Mouse (Mus musculus) c-Kit-positive CD71-negative TER-119-negative erythroid progenitor cells, embryonic 14.5 days (primary cell): ENCODE measurements around the gene Ets1.

Experiments used
- DNase-seq: peaks from one replicate; pipeline ENCODE4 v3.0.0-alpha.2; 2013; ENCODE audit warnings: low read depth

Ets1 gene

DNA sequence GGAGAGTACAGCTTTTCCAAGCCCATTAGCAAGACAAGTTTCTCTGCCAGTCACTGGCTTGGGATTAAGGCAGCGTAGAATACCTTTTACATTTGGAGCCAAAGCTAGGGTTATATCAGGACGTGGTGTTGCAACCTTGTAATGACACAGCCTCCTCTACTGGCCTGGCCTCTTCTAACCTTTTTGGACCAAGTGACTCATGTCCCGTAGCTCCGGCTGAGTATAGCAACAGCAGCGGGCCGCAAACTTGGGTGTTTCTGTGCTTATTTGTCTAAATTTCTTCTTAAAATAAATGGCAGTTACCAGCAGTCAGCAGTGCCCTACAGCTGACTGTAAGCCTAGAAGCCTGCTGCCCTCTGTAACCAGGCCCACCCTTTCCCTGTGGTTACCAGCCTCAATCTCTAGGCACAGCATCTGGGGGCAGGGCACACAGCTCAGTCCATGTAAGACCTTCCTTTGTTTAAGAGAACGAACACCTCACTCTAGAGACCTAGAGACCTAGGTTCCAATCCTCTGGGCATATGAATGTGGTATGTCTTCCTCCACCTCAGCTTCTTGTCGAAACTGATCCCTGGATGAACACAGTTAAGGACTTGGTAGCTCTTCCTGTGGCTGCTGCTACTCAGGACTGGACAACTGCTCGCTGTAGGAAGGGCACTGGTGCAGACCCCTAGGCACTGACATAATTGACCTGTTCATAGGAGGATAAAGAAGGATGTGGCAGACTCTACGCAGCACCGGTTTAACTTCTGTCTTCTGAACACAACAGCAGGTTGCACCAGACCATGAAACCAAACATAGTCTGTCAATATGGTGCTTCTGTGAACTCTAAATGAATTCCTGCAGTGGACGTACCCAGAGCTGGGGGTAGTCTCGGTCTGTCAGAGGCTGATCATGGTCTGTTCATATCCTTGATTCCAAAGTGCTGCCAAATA is 94.9 kb downstream of the Ets1 start:
- no peak for DNase-seq

- no peak for DNase-seq
These were observed 95.8 kb downstream of the Ets1 start for GRCm38 (mm10) chr9:32731787-32732186.

DNA sequence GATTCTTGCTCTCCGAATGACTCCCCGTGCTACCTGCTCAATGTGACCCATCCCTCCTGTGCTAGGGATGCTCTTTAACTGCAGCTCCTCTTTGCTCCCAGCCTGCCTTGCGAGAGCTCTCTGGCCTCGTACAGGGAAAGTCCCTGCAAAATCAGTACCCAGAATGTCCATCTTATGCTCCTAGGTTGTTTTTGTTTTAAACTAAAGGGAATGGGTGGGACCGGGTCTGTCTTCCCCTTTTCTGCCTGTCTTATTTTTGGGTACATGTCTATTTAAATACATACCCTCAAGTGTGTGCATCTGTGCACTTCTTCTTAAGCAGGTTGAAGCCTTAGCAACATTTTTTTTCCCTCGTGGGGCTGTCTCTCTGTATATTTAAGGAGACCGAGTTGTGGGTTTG is 99.0 kb downstream of the Ets1 start:
- no peak for DNase-seq

DNA sequence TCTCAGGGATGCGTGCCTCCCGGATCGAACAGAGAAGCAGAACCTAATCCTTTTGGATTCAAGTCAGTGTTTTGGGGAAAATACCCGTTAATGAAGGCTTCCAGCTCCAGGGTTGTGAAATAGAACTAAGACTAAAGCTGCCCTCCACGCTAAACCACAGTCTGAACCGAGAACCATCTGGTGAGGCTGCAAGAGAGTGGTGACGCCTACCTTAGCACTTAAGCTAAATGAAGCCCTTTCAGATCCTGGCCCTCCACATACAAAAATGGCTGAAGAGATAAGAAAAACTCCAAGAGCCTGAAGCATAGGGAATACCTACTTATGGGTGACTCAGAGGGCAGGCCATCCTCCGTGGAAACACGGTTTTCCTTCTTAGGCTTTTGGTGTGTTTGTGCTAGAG is 100.0 kb downstream of the Ets1 start:
- DNase-seq: no peak

- no peak for DNase-seq
These were observed 104.0 kb downstream of the Ets1 start for GRCm38 (mm10) chr9:32739988-32740387.

GRCm38 (mm10) chr9:32740751-32741387 is 104.8 kb downstream of the Ets1 start:
- no peak for DNase-seq

DNA sequence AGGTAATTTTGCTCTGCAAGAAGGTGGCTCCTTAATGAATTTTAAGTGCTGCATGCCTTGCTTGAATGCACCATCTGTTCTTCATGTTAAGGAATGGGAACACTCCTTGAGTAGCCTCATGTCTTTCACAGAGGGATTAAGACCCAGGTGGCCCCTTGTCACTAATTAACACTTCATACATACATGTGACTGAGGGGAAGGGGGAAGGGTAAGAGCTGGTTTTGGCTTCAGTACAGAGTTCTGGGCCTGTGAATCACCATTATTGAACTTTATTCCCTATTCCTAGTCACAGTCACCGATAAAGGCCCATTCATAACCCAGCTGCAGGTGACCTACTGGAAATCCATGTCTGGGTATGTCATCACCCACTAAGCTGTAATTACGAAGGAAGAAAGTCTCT is 105.7 kb downstream of the Ets1 start:
- DNase-seq: no peak

DNA sequence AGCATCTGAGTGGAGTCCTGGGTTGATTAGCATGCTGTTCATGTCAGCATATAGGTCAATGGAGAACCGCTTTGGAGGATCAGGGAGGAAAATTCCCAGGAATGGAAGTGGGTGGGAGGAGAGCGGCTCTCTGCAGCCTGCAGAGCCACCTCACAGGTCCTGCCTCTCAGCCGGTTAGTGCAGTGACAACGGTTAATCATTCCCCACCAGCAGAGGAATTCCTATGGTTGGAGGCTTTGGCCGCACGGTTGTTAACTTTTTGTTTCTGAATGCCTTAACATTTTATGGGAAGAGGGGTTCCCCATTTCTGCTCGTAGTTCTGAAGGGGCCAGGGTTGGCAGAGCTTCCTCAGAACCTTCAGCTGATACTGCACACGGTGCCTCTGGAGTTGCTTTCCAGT is 107.1 kb downstream of the Ets1 start:
- no peak for DNase-seq

DNA sequence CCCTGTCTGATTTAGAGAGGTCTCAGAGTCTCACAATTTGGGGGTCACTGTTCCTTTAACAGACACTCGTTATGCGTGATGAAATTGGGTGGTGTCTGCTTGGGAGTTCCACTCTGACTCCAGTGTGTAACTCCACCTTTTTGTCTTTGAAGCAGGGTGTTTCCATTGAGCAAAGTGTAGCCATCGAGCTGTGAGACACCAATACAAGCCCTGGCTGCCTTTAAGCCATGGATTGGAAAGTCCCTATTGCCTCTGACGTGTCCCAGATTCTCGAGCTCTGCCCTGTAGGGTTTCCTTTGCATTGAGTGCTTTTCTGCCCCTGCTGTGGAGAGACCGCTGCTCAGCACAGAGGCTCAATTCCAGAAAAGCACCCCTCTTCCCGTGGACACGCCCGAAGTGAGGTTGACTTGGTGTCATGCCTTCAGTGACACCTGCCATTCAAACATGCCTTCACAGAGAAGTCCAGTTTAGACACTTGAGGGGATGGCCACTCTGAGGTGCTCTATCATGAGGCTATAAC is 107.7 kb downstream of the Ets1 start:
- DNase-seq: no peak

DNA sequence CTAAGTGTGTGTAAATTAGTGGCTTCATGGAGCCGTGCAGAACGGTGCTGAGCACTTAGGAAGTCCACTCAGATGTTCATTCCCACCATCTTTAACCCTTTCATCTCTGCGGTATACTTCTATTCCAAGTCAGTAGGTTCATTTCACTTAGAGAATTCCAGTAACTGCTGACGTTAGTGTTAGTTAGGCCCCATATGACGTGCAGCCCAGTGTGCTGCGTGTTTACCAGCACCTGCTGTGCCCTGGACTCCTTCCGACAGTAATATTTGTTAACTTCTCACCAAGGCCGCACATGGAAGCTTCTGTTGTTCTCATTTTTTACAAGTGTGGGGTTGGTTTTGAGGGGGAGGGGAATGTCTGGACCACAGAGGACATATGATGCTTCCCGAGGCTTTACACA is 108.3 kb downstream of the Ets1 start:
- DNase-seq: no peak

DNA sequence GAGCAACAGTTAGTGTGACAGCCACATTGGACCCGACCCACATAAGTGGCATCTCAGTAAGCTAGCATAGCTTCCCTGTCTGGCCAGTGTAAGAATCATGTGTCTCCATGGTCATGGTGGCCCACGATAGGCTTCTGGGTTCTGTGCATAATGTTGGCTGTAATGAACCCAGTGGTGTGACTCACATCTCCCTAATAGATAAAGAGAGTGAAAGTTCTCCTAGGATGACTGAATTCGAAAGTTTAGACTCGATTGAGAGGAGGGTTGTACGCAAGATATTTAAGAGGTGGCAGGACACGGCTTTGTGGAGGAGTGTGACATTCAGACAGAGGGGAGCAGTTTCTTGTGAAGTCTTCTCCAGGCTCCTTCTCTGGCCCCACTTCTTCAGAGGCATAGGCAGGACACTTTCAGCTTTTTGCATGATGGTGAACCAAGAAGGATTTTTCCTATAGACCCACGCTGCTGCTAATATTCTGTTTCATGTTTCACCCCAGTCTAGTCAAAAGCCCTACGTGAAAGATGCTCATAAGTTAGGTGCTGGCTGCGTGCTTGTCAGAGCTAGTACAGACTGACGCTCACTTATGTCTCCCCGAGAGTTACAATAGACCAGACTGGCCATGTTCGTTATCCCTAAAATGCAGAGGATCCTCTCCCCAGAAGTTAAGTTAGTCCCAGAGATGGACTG is 109.2 kb downstream of the Ets1 start:
- DNase-seq: no peak

DNA sequence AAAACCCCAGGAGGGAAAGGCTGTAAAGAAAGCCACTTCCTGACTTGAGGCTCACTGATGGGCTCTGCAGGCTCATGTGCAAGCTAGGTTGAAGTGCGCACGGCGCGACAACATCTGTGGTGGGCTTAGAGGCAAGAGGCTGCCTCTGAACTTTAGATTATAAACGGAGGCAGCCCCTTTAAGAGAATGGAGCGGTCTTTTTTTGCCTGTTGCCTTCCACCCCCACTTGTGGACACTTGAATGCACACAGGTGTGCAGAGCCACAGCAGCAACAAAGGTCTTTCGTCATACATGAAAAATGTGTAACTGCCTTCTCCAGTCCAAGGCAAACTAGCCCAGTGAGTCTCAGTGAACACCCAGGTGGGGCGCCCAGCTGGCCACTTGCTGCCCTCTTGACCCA is 110.0 kb downstream of the Ets1 start:
- no peak for DNase-seq

DNA sequence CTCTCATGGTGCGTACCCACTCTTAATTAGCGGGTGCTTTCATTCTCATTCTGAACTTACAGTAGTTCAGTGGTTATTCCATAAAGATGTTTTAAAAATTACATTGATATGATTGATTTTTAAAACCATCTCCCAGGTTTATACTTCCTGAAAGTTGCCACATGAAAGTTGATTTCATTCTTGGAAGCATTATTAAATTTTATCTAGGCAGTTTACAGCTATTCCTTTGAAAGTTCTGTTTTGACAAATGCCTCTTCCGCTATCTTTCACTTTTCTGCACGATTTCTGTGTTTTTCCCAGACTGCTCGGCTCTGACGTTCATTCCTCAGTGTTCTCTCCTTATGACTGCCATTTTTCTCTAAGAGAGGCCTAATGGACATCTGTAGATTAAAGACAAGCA is 110.6 kb downstream of the Ets1 start:
- no peak for DNase-seq

DNA sequence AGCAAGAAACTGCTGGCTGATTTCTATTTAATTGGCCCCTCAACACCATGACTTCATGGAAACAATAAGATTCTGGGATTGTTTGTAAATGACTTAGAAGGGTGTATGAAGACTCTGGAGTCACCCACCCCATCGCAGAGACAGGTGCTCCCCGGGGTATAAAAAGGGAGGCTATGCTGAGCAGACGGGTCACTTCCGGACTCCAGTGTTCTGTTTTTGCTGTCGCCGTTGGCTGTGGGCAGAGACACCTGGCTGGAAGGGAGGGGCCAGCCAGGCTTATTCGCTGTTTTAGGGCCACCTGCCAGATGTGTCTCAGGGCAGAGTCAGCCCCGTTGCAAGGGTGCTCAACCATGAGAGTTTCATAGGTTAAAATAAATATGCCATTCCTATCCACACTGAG is 111.6 kb downstream of the Ets1 start:
- no peak for DNase-seq

DNA sequence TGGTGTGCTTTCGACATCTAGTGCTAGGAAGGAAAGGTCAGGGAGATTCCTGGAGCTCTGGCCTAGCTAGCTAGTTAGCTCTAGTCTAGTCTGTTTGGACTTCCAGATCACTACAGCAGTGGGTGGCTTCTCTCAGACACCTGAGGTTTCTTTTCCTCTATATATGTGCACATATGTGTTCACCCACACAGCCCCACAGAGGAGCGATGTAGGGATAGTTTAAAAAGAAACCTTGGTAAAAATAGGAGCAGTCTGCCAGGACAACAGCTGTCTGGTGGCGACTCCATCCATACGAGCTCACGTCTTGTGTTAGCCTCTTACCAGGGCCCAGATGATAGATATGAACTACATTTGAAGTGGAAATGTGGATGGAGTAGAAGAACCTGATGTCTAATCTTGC is 112.5 kb downstream of the Ets1 start:
- DNase-seq: no peak

- no peak for DNase-seq
These were observed 113.9 kb downstream of the Ets1 start for GRCm38 (mm10) chr9:32749721-32750480.

DNA sequence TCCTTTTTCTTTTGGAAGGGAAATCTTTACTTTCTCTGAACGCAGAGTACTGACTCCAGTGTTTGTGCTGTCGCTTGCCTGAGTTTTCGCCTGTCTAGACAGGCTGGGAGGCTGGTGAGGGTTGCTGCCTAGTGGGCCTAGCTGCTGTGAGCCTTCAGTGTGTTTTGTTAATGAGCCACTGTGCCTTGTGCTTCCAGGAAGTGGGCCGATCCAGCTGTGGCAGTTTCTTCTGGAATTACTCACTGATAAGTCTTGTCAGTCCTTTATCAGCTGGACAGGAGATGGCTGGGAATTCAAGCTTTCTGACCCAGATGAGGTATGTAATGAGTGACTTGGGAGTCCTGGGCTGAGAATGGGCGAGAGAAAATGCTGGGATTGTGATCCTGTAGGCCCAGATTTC is 116.6 kb downstream of the Ets1 start:
- no peak for DNase-seq

DNA sequence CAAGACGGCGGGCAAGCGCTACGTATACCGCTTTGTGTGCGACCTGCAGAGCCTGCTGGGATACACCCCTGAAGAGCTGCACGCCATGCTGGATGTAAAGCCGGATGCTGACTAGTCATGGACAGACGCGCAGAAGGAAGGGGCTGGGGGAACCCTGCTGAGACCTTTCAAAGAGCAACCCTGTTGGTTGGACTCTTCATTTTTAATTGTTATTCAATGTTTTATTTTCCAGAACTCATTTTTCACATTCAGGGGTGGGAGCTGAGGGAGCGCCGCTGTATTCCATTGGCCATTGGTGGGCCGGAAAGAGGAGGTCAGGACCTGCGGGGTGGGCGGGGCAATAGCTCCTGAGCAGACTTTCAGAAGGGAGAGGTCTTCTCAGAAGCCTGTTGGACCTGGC is 118.3 kb downstream of the Ets1 start:
- no peak for DNase-seq

GRCm38 (mm10) chr9:32756002-32756401 is 120.0 kb downstream of the Ets1 start:
- no peak for DNase-seq

DNA sequence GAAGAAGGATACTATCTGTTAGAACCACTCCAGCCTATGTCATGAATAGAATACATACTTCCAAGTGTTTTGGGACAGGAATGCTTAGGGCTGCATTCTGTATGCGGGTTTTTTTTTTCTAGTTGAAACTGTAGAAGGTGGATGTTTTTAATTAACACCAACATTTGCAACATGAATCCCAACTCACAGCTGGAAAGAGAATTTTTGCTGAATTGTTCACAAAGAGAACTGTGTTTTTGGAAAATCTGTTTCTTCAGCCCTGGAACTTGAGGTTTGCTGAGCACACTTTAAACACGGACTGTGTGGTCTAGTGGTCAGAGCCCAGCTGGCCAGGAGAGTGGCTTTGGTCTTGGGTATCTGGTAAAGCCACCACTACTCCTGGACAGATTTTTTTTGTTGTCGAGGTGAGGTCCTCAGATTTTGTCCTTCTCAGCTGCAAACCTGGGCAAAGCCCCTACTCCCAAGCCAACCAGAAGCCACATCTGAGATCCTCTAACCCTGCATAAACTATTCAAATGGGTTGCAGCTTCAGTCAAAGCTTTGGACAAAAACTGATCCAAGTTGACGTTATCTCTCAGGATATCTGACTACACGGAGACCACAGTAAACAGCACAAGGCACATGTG is 122.4 kb downstream of the Ets1 start:
- no peak for DNase-seq

- DNase-seq: no peak
These were observed 124.7 kb downstream of the Ets1 start for GRCm38 (mm10) chr9:32760649-32761157.
